Mouse (Mus musculus) activated CD4-positive, CD25-positive, alpha-beta regulatory T cell, adult 4 months (primary cell): ENCODE results near the gene Smad1. TPM values are rescaled to one million over a fixed set of nuclear protein-coding genes. Genes with fewer than 3 reads are reported as not detected.

Experiments used
- ATAC-seq: one replicate; pipeline ENCODE4 v1.8.0; 2017
- polyA plus RNA-seq, 2 experiments: library from polyadenylated mRNA; unstranded; fragments of 100-300 nt; shearing (Covaris generic); gene quantifications; one replicate each; pipeline ENCODE4 v1.2.1; 2017

Gene Smad1
- polyA plus RNA-seq, 2 experiments from 2014 or later, result 4.7 to 5.4 TPM

DNA sequence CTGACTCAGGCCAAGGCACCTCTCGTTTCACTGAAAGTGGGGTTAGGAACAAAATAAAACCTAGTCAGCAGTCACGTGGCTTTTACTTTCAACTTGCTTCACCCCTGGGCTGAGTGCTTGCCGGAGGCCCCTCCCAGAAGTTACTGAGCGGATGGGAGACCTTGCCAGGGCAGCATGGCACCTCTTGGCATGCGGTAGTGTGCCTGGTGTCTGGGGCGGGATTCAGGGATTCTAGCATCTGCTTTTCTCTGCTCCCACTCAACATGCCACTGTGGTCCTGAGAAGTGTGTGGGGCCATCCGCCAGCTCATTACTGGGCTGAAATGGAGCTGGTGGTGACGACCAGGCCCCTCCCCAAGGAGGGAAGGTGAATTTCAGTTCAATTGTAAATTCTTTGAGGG, 47.4 kb downstream of the Smad1 start:
- no peak for ATAC-seq

DNA sequence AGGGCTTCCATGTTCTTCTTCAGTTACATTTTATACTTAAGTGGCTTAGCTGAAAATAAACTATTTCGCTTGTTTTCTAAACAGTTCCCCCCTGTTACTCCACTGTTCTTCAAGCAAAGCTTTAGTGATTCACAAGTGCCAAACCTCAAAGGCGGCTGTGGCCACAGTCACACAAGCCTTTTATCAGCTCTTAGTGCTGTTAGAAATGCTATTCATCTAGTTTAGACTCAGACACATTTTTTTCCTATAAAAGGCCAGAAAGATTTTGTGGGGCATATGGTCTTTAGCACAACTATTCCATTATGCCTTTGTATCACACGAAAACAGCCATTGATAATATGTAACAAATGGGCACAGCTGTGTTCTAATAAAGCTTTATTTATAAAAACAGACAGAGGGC, 48.5 kb downstream of the Smad1 start:
- ATAC-seq, result no peak

DNA sequence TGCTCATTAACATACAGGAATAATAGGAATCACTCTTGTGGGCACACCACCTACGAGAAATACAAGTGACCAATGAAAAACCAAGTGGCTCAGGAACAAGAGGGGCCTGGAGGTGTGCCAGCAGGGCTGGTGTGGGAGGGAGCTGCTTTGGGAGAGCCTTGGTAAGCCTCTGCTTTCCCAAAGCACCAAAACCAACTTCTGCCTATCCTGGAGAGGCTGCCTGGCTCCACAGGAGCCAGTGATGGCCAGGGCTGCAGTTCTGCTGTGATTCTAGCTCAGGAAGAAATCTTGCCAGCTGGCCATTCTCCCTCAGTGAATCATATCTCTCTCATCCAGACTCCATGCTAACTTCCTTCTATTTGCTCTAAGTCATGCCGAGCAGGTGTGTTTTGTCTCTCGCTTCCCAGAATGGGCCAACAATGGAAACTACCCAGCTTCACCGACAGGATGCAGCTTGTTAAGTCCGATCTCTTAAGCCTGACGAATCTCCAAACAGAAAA, 49.2 kb downstream of the Smad1 start:
- no peak for ATAC-seq

DNA sequence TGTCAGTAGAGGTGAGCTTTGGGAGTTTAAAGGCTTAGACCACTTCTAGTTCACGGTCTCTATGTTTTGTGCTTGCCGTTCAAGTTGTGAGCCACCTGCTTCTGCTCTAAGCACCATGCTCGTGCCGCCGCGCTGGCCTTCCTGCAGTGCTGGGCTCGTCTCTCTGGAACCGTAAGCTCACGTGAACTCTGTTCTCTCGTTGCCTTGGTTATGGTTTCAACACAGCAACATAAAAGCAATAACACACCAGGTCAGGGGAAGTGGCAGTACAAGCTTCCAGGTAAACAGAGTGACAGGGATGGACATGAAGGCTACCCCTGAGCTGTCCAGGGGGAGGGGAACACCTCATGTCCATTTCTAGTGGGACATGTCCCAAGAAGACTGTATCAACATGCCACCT, 52.9 kb downstream of the Smad1 start:
- ATAC-seq, result no peak

DNA sequence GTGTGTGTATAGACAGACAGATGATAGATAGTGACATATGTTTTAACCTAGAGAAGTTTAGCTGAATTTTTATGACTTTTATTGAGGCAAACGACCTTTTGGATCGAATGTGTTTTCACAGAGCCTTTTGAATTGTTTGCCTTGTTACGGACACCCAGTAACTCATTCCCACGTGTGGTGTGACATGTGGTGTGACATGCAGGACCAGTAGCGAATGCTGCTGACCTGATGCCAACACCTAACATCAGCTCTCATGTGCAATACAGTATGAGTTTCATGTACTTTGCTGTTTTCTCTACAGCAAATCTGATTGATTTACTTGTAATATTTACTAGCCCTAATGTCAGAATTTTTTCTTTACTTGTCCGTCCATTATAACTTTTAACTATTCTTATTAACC, 53.5 kb downstream of the Smad1 start:
- ATAC-seq, result no peak

DNA sequence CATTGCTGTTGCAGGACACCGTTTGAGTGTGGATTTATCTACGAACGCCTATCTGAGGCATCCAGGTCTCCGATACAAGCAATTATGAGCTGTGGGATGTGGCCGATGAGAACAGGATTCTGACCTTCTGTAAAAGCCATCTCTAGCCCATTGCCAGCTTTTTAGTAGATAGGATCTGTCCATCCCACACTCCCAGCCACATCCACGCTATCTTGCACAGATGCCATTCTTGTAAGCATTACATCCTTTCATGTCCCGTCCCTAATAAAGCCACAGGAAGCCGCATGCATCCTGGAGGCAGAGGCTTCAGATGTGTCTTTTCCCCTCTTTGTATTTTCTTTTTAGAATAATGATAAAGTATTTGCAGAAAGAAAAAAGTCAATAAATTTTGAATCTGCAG, 58.1 kb downstream of the Smad1 start:
- ATAC-seq, result no peak

DNA sequence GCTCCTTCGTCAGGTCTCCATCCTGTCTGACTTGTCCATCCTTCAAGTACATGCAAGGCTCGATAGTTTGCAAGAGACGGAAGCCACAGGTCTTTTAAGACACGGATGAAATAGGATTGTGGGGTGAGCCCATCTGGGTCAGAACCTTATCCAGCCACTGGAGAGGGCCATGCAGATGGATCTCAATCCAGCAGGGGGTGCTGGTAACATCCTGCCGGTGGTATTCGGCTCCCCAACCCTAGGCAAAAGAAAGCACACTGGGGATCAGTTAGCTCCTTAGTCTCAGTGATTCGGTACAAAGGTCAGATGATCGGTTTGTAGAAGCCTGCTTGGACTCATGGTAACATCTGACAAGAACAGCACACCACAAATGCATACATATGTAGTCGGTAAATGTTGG, 59.8 kb downstream of the Smad1 start:
- no peak for ATAC-seq

DNA sequence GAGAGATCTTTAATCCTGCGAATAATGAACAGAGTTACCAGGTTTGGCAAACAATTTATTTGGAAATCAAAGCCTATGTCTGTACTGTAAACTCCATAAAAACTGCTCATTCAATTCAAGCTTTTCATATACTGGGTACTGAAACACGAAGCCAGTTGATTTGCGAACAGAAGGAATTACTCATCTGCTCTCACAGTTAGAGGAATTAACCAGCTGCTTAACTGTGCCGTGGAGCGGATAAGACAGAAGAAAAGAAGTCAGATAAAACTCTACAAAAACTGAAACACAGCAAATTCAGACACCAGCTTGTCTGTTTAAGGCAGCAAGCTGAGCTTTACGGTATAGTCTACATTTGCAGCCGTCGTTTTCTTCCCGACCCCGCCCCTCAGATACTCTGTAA, 60.7 kb downstream of the Smad1 start:
- no peak for ATAC-seq

DNA sequence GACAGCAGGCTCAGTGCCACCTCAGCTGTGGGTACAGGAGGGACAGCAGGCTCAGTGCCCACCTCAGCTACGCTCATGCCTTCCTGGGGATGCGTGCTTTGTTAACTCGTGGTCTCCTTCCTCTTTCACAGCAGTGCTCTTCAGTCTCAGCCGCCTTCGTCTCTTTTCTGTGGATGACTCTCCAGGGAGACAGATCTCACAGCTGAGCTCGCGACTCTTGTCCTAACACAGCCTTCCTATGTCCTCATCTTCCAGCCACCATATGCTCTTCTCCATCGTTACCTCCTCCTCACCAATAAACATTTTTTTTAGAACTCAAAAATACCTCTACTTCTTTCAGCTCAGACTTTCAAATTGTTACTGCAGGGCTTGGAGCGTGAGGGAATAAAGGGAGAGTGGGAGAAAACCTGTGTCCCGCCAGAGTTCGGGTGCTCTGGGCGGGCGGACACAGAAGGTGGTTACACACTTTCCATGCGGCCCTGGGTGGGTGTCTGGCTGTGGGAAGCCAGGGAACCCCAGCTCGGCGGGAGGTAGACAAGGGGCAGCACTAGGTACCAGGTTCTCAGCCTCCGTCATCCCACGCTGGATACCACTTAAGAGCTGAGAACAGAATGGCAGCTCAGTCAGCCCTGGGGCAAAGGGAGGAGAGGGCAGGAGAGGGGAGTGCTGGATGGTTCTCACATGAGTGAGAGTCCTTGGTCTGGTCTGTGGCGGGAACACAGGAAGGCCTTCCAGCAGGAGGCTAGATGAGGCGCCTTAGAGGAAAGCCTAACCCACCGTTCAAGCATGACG, 67.0 kb downstream of the Smad1 start:
- no peak for ATAC-seq

DNA sequence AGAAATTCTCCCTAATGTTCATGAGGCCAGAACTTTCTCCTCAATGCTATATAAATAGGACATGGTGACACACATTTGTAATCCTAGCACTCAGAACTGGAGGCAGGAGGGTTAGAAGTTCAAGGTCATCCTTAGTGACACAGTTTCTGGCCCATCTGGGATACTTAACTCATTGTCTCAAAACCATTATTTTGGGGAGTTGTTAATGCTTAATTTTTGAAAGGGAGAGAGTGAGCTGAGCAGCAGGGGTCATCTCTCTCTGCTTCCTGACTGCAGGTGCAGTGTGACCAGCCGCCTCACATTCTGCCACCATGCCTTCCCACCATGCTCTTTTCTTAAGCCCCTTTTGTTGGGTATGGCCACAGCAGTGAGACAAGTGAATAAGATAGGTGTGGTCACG, 67.7 kb downstream of the Smad1 start:
- ATAC-seq, result no peak

DNA sequence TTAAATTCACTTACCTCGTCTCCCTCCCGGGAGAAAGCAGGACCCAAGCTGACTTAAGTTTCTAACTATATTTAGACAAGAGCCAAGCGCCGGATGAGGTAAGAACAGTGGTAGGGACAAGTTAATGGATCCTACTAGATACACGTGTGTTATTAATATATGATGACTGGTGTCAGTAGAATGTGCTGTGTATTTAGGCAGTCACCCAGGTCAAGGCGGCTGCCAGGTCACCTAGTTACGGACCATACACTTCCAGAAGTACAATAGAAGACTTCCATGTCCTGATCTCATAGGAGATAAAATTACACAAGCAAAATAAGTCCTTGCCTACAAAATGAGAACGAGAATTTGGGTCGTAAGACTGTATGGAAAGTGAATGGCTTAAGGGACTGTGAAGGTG, 68.3 kb downstream of the Smad1 start:
- no peak for ATAC-seq

DNA sequence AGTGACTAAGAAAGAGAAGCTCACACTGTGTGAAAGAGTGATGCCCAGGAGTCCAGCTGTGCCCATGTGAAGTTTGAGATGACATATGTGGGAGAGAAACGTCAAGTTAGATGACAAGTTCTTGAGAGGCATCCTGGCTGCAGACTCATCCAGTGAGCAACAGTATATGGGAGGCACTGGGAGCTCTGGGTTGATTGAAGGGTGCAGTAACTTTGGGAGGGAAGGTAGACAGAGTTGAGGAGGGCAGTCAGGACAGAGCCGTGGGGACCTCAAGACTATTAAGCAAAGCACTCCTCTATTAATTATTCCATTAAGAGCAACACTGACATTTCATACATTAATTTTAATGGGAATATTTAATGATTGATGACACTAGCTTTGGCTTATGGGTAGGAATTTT, 69.6 kb downstream of the Smad1 start:
- no peak for ATAC-seq

DNA sequence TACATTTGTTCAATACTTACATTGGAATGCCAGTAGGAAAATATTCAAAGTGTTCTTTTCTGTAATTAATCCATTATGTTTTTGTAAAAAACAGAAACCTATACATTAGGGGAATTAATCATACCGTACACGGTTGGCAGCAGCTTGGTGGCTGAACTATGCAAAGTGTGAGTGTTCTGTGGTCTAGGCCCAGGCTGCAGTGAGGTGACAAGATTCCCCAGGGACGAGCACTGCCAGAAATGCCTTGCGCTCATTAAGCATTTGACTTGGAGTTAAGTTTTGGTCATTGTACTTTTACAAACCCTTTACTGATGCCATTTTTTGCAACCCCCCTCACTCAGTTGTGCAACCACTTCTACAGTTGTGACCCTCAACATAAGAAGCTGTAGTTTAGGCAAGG, 70.1 kb downstream of the Smad1 start:
- ATAC-seq, result no peak

DNA sequence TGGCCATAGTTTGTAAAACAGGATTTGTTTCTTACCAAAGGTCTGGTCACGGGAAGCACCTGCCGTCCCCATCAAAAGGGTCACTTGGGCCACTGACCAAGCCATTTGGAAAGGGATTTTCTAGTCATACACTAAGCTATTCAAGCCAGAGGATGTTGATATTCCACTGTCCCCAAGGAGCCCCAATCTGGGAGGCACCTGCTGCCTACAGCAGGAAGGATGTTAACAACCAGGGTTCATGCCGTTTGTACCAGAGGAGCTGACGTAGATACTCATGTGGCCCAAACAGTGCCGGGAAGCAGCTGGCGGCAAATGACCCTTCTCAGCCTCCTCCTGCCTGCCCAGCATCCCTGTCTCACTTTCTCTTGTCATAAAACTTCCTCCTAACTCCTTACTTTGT, 73.8 kb downstream of the Smad1 start:
- no peak for ATAC-seq

DNA sequence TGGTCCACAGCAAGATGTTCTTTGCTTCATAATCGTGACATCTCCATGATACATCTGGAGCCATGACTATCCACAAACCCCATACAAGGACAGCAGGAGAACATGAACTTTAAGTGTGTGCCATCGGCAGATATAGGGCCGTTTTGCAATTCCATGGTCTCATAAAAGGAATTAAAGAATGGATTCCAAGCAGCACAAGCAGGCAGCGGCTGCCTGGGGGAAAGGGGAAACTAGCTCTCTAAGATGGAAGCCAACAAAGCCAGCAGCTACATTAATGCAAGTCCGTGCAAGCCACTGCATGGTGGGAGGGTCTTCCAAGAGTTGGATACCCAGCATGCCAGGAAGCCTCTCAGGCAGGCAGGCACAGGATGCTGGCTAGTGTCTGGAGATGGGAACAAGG, 74.4 kb downstream of the Smad1 start:
- no peak for ATAC-seq

DNA sequence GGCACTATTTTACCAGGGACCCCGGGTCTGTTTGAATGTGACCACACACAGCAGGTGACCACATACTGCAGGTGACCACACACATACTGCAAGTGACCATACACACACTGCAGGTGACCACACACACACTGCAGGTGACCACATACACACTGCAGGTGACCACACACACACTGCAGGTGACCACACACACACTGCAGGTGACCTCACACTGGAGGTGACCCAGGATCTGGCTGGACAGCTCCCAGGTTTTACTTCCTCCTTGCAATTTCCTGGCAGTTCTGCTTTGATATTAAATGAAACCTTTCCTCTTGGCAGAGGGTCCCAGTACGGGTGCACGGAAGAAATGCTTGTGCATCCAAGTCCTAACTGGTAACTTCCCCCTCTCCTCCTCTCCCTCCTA, 75.3 kb downstream of the Smad1 start:
- no peak for ATAC-seq

DNA sequence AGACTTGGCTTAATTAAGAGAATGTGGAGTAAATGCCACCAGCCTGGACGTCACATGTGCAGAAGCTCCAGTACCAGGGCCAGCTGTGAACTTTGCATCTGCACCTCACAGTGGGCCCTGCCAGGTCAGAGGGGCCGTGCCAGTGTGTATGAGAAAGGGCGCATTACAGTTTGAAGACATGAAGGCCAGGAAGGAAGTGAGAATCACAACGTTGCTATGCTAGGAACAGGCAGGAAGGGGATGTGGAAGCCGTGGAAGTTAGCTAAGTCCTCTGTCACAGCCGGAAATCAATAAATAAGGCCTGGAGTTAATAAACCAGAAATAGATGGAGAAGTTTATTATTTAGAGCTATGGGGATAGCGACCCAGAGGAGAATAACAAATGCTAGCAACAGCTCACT, 76.2 kb downstream of the Smad1 start:
- no peak for ATAC-seq

DNA sequence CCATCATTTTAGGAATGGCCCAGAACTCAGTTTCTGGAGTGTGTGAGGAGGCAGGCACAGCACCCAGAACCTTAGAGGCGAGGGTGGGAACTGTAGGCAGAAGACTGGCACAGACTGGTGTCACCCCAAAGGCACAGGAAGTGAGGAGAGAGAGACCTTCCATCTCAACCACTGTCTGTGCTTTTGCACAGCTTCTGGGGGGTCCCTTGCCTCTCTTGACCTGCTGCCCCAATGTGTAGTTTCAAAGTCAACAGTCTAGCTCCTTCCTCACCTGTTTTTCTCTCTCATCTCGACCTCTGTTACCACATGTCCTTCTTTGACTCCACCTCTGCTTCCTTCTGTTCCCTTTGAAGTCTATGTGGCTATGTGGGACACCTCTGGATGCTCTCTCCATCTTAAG, 88.5 kb downstream of the Smad1 start:
- no peak for ATAC-seq

DNA sequence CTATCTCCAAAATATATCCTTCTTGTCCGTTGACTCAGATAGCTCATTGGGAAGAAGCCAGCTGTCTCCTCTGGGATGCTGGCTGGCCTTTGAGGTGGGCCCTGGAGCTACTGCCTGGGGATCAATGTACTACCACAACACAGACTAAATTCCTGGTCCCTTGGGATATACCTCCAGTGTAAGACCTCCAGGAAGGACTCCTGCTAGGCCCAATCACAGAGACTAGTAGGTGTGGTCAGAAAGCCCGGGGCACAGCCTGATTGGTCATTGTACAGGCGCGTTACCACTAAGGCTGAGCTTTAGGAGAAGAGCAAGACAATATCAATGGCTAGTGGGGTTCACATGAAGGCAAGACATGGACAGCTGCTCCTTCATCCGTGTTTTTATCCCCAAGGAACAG, 93.4 kb downstream of the Smad1 start:
- ATAC-seq, result no peak

DNA sequence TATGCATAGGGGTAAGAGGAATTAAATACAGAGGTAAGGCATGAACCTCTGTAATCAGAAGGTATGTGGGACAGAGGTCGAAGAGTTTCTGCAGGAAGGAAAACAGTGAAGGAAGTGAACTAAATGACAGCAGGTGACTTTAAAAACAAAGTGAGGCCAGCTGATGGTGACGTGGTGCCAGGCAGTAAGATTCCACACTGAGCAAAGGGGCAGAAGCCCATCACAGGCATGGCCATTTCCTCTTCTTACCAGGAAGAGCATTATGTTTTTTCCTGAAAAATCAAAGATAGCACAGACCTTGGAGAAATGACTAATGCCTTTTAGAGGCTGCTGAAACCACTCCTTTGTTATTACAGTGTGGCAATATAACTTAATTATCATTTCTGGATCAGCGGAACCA, 97.8 kb downstream of the Smad1 start:
- no peak for ATAC-seq

DNA sequence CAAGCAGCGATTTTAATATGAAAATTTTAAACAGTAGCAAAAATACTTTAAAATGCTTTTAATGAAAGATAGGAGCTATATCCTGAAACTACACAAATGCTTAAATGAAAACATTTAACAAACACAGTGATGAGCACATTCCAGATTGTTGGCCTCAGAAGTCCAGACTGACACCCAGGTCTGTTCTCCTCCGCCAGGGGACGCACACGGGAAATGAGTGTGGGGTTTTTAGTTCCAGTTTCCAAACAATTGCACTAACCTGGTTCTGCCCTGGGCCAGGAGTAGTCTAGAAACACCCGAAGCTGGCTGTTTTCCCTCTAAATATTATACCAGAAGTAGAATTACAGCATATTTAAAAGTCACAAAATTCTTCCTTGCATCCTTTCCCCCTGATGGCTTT, 99.6 kb downstream of the Smad1 start:
- ATAC-seq, result no peak

DNA sequence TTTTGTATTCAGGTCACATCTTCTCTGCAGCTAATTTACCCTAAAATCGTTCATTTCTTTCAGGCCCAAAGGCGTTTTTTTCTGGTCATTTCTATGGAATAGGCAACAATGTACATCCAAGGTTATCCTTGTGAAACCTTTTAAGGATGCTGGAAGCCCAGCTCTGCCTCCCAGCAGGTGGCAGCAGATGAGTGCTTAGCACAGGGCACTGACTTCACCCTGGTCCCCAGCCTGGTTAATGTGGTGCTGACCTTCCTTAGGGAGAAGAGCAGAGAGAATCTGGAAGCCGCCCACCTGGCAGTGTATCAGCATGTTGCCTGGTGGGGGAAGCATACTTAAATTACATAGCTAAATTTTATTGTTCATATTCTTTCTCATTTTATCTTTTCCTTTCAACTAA, 101.6 kb downstream of the Smad1 start:
- no peak for ATAC-seq

DNA sequence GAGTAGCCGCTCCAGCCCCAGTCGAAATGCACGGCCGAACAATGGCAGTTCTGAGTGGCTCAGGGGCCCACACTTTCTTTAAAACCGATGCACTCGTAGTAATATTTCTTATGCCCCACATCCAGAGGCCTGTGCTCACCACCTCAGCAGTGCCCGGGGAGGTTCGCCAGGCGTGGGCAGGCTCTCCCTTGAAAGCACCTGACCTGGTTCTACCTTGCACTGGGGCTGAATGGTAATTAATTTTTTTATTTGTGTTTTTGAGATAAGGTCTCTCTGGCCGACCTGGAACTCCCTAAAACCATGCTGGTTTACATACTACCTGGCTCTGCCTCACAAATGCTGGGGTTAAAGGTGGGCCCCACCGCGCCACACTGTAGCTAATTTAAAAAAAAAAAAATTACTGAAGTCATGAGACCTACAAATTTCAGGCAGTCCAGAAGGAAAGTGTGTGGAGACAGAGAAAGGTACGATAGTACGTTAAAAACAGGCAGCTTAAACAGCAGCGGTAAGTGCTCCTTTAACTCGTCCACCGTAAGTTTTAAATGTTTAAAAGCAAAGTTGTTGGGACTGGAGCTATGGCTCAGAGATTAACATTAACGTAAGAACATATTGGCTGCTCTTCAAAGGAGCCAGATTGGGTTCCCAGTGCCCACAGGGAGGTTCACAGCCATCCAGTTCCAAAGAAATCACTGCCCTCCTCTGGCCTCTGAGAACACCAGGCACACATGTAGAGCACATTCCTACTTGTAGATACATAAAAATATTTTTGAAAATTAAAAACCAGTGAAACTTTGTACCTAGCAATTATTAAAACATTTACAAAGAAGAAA, 103.8 kb downstream of the Smad1 start:
- ATAC-seq, result peak; percentile 7

DNA sequence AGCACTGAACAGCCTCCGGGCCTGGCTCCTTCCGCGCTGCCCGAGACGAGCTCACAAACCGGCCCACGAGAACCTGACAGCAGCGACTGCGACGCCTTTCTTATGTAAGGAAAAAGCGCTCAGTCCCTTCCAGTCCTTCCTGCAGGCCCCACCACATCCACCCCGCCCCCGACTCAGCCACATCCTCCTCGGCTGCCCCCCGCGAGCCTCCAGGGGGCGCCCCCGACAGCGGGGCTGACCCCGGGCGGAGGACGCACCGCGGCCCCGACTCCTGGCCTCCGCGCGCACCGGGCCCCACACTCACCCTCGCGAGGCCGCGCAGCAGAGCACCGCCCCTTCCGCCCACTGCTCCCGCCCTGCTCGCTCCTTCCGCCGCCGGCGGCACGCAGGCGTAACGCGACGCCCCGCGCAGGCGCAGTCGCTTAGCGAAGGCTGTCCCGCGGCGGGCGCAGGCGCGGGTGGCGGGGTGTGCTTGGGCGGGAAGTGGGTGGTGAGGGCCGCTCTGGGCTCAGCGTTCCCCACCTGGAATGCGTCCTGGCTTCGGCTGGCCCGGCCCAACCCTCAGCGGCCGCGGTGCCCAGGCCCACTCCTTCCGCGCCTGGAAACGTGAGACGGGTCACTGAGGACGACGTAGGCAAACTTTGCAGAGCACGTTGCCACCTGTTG, 104.6 kb downstream of the Smad1 start, which contains the start of gene Mmaa:
TSS of gene Mmaa (minus strand) at position 328 of the 666 bp plus-strand sequence.
- ATAC-seq, result peak; percentile 86
